Mouse (Mus musculus) heart, adult 11 months (tissue): ENCODE data around the gene Tstd1.

ENCODE experiments used
- DNase-seq: peaks from one replicate; pipeline ENCODE4 v3.0.0; 2022

The Tstd1 gene

GRCm38 (mm10) chr1:171419905-171420304, 1.2 kb downstream of the Tstd1 start:
- DNase-seq: peak; percentile 76

- no peak for DNase-seq
Measured at GRCm38 (mm10) chr1:171422504-171423095, 3.9 kb downstream of the Tstd1 start.

- peak; percentile 46 for DNase-seq
Measured at GRCm38 (mm10) chr1:171424638-171425037, 6.0 kb downstream of the Tstd1 start.

GRCm38 (mm10) chr1:171425126-171425525, 6.5 kb downstream of the Tstd1 start:
- DNase-seq: peak; percentile 90

- peak; percentile 51 for DNase-seq
Measured at GRCm38 (mm10) chr1:171432158-171432557, 13.5 kb downstream of the Tstd1 start.

- peak; percentile 46 for DNase-seq
Measured at GRCm38 (mm10) chr1:171435288-171435814, 16.7 kb downstream of the Tstd1 start.

GRCm38 (mm10) chr1:171435974-171436373, 17.3 kb downstream of the Tstd1 start:
- peak; percentile 73 for DNase-seq

- DNase-seq: peak; percentile 99
Measured at GRCm38 (mm10) chr1:171437264-171438013, 18.8 kb downstream of the Tstd1 start, which contains the start of gene F11r. F11r (plus strand) TSS chr1:171437535.

GRCm38 (mm10) chr1:171438014-171438670, 19.5 kb downstream of the Tstd1 start:
- peak; percentile 91 for DNase-seq

GRCm38 (mm10) chr1:171439072-171439471, 20.4 kb downstream of the Tstd1 start:
- DNase-seq: peak; percentile 91

GRCm38 (mm10) chr1:171440025-171440725, 21.5 kb downstream of the Tstd1 start:
- DNase-seq: peak; percentile 99

- peak; percentile 95 for DNase-seq
Measured at GRCm38 (mm10) chr1:171441466-171442412, 23.1 kb downstream of the Tstd1 start.

- DNase-seq: peak; percentile 90
Measured at GRCm38 (mm10) chr1:171442413-171442760, 23.7 kb downstream of the Tstd1 start.

GRCm38 (mm10) chr1:171445050-171445449, 26.4 kb downstream of the Tstd1 start:
- DNase-seq: no peak

- peak; percentile 79 for DNase-seq
Measured at GRCm38 (mm10) chr1:171446854-171447253, 28.2 kb downstream of the Tstd1 start.

GRCm38 (mm10) chr1:171447692-171448091, 29.0 kb downstream of the Tstd1 start:
- DNase-seq: no peak

GRCm38 (mm10) chr1:171450062-171450461, 31.4 kb downstream of the Tstd1 start:
- peak; percentile 88 for DNase-seq

GRCm38 (mm10) chr1:171451001-171451400, 32.3 kb downstream of the Tstd1 start:
- DNase-seq: peak; percentile 90

- DNase-seq: no peak
Measured at GRCm38 (mm10) chr1:171452522-171452921, 33.9 kb downstream of the Tstd1 start.

GRCm38 (mm10) chr1:171452923-171453322, 34.3 kb downstream of the Tstd1 start:
- peak; percentile 97 for DNase-seq

GRCm38 (mm10) chr1:171454926-171455325, 36.3 kb downstream of the Tstd1 start:
- no peak for DNase-seq

- no peak for DNase-seq
Measured at GRCm38 (mm10) chr1:171457568-171457967, 38.9 kb downstream of the Tstd1 start.
